Mouse (Mus musculus) stomach, embryonic 14.5 days (tissue): ENCODE measurements around the gene Met. TPM values are rescaled to one million over a fixed set of nuclear protein-coding genes. Genes with fewer than 3 reads are reported as not detected.

Experiments used
- ATAC-seq: fragments of 200-750 bp; cut with Nextera tagmentation; 2 replicates; pipeline ENCODE4 v1.8.0; 2017; ENCODE audit warnings: low read depth, moderate TSS enrichment; ENCODE audit not compliant: insufficient number of reproducible peaks, insufficient read depth, low FRiP score
- H3K27ac ChIP-seq: fragments of 300-500 bp; sonication (generic); 2 replicates; pipeline ENCODE4 v1.5.1; 2014; ENCODE audit warnings: mild to moderate bottlenecking, low read length, moderate library complexity, mixed read lengths
- H3K27me3 ChIP-seq: fragments of 300-500 bp; sonication (generic); 2 replicates; pipeline ENCODE4 v1.6.1; 2014; ENCODE audit warnings: low read length, control low read depth, mixed read lengths; ENCODE audit not compliant: control insufficient read depth, insufficient read depth
- H3K36me3 ChIP-seq: fragments of 300-500 bp; sonication (generic); 2 replicates; pipeline ENCODE4 v1.6.1; 2014; ENCODE audit warnings: mild to moderate bottlenecking, control low read depth, low read length, moderate library complexity, mixed read lengths; ENCODE audit not compliant: control insufficient read depth, insufficient read depth
- H3K4me1 ChIP-seq: fragments of 300-500 bp; sonication (generic); 2 replicates; pipeline ENCODE4 v1.6.1; 2014; ENCODE audit warnings: low read length, control low read depth, mixed read lengths; ENCODE audit not compliant: control insufficient read depth, insufficient read depth
- H3K4me2 ChIP-seq: fragments of 300-500 bp; sonication (generic); replicated peaks from 2 replicates; pipeline ENCODE4 v1.6.1; 2014; ENCODE audit warnings: low read depth, low read length, control low read depth
- H3K4me3 ChIP-seq: fragments of 300-500 bp; sonication (generic); 2 replicates; pipeline ENCODE4 v1.5.1; 2014; ENCODE audit warnings: low read depth, low read length, control low read depth
- H3K9ac ChIP-seq: fragments of 300-500 bp; sonication (generic); replicated peaks from 2 replicates; pipeline ENCODE4 v1.6.1; 2014; ENCODE audit warnings: low read depth, mild to moderate bottlenecking, control low read depth, low read length, moderate library complexity, mixed read lengths
- H3K9me3 ChIP-seq: fragments of 300-500 bp; sonication (generic); 2 replicates; pipeline ENCODE4 v1.6.1; 2016; ENCODE audit warnings: low read depth, low read length, control low read depth; ENCODE audit not compliant: control insufficient read depth
- WGBS: fragments of 180-500 bp; shearing (Covaris S2); extraction: QIAGEN DNeasy Blood & Tissue Kit; methylation state at CpG from one replicate; pipeline ENCODE4 v1.1.7; 2014; 5-methylcytosine and 5-hydroxymethylcytosine counted together
- polyA plus RNA-seq: library from polyadenylated mRNA; unstranded; fragments of >200 nt; fragmentation: Nextera tagmentation; extraction: Ambion mirVana; gene quantifications from 2 replicates; pipeline ENCODE4 v1.2.1, GENCODE M21; 2014

Met gene
- polyA plus RNA-seq, 1 experiment from 2014 or later, result 15.8 TPM

DNA sequence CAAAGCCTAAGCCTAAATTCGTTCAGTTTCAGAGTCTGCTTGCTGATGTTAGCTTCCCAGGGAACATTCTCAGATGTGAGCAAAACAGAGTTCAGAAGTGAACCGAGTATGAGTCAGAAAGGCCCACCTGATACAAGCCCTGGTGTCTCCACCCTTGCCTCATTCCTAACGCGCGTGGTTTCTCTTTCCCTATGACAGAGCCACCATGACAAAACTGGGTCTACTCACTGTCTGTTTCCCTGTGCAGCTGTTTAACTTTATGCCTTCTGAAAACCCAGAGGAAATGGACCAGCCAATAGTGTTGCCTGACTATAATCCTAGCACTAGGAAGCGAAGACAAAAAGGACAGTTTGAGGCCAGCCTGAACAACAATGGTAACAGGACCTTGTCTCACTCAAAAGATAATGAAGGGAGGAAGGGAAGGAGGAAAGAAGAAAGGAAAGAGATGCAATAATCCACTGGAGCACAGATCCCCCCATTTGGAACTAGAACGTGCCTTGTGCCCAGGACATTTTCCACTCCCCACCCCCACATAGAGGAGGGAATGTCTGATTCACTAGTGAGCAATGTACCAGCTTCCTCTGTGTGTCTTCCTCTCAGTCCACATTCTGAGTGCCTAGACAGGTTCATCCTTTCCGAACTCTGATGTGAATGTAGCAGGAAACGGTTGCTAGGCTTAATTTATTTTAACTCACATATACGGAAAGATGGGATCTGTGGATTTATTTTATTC is 15.4 kb downstream of the Met start:
- no peak overlapping the region for H3K4me3 ChIP-seq
- ATAC-seq, result no peak
- H3K27ac ChIP-seq, result no peak overlapping the region
- no peaks in the 10 kb centered on the region for H3K4me1 ChIP-seq
- H3K9me3 ChIP-seq, result no peaks in the 10 kb centered on the region
- H3K9ac ChIP-seq, result no peak overlapping the region
- H3K27me3 ChIP-seq, result no peaks in the 10 kb centered on the region
- H3K4me2 ChIP-seq, result no peak overlapping the region
- no peaks in the 10 kb centered on the region for H3K36me3 ChIP-seq
- 74% methylated on average over 10 of the region's 10 CpGs for WGBS

DNA sequence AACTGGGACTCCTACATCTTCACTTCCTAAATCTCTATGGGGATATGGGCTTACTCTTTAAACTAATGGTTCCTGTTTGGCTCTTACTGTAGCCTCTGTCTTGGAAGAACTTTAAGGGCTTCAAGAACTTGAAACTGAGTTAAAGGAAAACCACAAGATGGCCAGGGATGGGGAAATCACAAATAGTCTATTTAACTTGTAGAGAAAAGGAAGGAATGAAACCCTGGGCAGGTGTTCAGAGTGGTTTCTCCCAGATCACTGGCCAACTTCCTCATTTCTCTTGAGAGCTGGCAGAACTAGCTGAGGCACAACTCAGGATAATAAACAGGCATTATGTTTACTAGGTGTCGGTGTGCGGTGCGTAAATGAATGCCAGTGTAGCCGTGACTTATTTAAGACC is 17.5 kb downstream of the Met start:
- H3K4me1 ChIP-seq, result no peaks in the 10 kb centered on the region
- H3K9me3 ChIP-seq, result no peaks in the 10 kb centered on the region
- H3K36me3 ChIP-seq, result no peaks in the 10 kb centered on the region
- no peak for ATAC-seq
- no peaks in the 10 kb centered on the region for H3K27me3 ChIP-seq
- 81% methylated on average over 4 of the region's 4 CpGs for WGBS
- no peak overlapping the region for H3K4me3 ChIP-seq
- no peak overlapping the region for H3K9ac ChIP-seq
- no peak overlapping the region for H3K27ac ChIP-seq
- no peak overlapping the region for H3K4me2 ChIP-seq

DNA sequence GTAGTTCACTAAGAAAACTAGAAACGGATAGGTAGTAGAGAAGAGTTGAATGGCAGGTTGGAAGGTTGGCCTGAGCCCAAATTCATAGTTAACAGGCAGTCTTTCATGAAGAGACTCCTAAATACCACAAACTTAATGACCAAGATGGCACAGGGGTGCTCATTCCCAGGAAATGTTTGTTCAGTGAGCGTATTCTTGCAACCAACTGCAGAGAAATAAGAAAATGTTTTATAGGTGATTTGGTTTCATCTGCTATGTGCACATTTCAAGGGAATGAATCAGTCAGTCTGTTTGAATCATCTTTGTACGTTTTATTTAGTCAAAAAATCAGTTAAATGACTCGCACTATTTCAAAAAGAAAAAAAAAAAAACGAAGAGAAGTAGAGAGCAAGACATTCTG is 21.6 kb downstream of the Met start:
- 86% methylated on average over 5 of the region's 5 CpGs for WGBS
- Histone ChIP-seq H3K4me2 (no peak overlapping the region), H3K9me3 (no peaks in the 10 kb centered on the region)

DNA sequence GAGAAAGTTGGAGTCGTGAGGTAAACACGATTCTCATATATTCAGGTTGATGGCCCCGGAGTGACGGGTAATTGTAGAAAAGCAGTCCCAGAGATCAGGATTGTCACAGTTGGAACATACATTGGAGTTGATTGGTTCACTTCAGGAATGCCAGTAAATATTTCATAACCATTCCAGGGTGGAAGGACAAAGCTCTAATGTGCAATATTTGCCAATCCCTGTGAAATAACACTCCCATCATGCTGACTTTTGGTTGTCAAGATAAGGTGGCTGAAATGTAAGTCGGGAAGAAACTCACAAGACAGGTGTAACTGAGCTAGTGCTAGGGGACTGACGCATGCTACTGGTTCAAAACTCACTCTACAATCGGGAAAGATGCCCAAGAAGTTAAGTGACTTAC is 22.2 kb downstream of the Met start:
- no peak for ATAC-seq
- 90% methylated on average over 7 of the region's 7 CpGs for WGBS
- H3K4me2 ChIP-seq, result no peak overlapping the region
- H3K27me3 ChIP-seq, result no peaks in the 10 kb centered on the region
- H3K36me3 ChIP-seq, result no peaks in the 10 kb centered on the region
- H3K27ac ChIP-seq, result no peak overlapping the region
- no peak overlapping the region for H3K9ac ChIP-seq
- no peaks in the 10 kb centered on the region for H3K4me1 ChIP-seq
- H3K9me3 ChIP-seq, result no peaks in the 10 kb centered on the region
- H3K4me3 ChIP-seq, result no peak overlapping the region

More for the DNA sequence above, 21.6 kb downstream of the Met start:
- ATAC-seq, result no peak
- Histone ChIP-seq H3K27ac (no peak overlapping the region), H3K36me3 (no peaks in the 10 kb centered on the region), H3K4me1 (no peaks in the 10 kb centered on the region), H3K27me3 (no peaks in the 10 kb centered on the region), H3K4me3 (no peak overlapping the region), H3K9ac (no peak overlapping the region)

DNA sequence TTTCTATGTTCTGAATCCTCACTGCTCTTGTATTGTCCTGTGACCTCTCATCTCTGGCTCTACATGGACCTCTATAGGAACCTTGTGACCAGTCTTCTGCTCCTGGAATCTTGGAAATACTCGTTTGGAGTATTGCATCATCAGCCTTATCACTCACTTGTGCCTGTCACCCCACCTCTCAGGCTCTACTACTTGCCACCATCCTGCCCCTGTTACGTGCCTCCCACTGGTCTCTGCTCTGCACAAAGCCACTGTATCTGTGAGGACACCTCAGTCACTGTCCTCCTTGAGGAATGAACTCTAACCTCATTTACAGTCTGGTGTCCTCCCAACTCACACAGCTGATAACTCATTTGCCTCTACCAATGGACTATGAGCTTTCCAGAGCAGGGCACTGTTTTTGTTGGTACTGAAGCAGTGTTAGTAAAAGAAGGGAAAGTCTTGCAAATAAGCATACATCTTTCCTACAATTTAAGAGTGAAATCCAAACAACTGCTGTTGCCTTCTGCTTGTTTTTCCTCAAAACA is 24.8 kb downstream of the Met start:
- 55% methylated on average over 2 of the region's 2 CpGs for WGBS

DNA sequence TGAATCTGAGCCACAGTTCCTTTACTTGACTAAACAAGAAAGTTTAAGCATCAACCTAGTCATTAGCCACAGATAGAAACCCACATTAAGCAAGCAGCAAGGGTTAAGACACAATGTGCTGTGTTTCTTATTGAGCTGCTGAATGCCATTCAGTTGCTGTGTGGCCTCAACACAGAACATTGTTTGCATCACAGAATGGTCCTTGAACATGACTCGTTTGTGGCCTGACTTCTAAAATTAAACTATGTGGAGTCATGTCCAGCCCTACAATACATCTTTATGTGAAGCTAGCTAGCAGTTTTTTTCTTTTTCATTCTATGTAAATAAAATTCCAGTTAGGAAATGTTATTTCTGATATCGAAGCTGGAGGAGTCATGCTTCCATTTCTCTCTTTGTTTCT is 27.2 kb downstream of the Met start:
- Histone ChIP-seq H3K27me3 (no peaks in the 10 kb centered on the region), H3K27ac (no peak overlapping the region), H3K4me1 (no peaks in the 10 kb centered on the region), H3K9ac (no peak overlapping the region), H3K9me3 (no peaks in the 10 kb centered on the region), H3K4me3 (no peak overlapping the region), H3K4me2 (no peak overlapping the region), H3K36me3 (no peaks in the 10 kb centered on the region)
- 68% methylated on average over 2 of the region's 2 CpGs for WGBS
- no peak for ATAC-seq

More for the DNA sequence above, 24.8 kb downstream of the Met start:
- no peak for ATAC-seq
- no peak overlapping the region for H3K27ac ChIP-seq
- no peaks in the 10 kb centered on the region for H3K27me3 ChIP-seq
- H3K4me3 ChIP-seq, result no peak overlapping the region
- H3K4me1 ChIP-seq, result no peaks in the 10 kb centered on the region
- H3K36me3 ChIP-seq, result no peaks in the 10 kb centered on the region
- H3K9me3 ChIP-seq, result no peaks in the 10 kb centered on the region
- no peak overlapping the region for H3K9ac ChIP-seq
- no peak overlapping the region for H3K4me2 ChIP-seq

DNA sequence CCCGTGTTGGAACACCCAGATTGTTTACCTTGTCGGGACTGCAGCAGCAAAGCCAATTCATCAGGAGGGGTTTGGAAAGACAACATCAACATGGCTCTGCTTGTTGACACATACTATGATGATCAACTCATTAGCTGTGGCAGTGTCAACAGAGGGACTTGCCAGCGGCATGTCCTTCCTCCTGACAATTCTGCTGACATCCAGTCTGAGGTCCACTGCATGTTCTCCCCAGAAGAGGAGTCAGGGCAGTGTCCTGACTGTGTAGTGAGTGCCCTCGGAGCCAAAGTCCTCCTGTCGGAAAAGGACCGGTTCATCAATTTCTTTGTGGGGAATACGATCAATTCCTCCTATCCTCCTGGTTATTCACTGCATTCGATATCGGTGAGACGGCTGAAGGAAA is 27.9 kb downstream of the Met start:
- ATAC-seq, result no peak
- 74% methylated on average over 10 of the region's 10 CpGs for WGBS
- Histone ChIP-seq H3K4me3 (no peak overlapping the region), H3K4me1 (no peaks in the 10 kb centered on the region), H3K36me3 (no peaks in the 10 kb centered on the region), H3K27ac (no peak overlapping the region), H3K4me2 (no peak overlapping the region), H3K9me3 (no peaks in the 10 kb centered on the region), H3K27me3 (no peaks in the 10 kb centered on the region), H3K9ac (no peak overlapping the region)

DNA sequence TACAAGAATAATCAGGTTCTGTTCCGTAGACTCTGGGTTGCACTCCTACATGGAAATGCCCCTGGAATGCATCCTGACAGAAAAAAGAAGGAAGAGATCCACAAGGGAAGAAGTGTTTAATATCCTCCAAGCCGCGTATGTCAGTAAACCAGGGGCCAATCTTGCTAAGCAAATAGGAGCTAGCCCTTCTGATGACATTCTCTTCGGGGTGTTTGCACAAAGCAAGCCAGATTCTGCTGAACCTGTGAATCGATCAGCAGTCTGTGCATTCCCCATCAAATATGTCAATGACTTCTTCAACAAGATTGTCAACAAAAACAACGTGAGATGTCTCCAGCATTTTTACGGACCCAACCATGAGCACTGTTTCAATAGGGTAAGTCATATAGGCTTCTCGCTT is 28.5 kb downstream of the Met start:
- H3K4me2 ChIP-seq, result no peak overlapping the region
- no peak overlapping the region for H3K27ac ChIP-seq
- no peaks in the 10 kb centered on the region for H3K4me1 ChIP-seq
- no peak overlapping the region for H3K9ac ChIP-seq
- no peaks in the 10 kb centered on the region for H3K27me3 ChIP-seq
- no peak overlapping the region for H3K4me3 ChIP-seq
- no peaks in the 10 kb centered on the region for H3K9me3 ChIP-seq
- ATAC-seq, result no peak
- WGBS, result 75% methylated on average over 8 of the region's 8 CpGs
- H3K36me3 ChIP-seq, result no peaks in the 10 kb centered on the region

DNA sequence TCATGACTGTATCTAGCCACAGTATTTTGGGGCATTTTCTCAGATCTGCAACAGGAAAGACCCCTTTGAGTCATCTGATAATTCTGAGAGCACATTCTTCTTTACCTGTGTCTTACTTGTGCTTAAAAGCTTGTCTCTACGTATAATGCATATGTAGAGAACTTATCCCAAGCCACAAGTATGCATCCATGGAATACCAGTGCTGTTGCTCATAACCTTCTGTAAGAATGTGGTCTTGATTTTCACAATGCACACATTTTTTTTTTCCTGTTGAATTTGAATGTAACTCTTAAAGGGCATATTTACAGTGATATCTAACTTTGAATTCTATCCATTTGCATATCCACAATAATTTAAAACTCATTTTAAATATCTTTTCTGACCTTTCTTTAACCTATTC is 31.8 kb downstream of the Met start:
- WGBS, result 91% methylated on average over 1 of the region's 1 CpGs
- Histone ChIP-seq H3K4me1 (no peaks in the 10 kb centered on the region), H3K4me2 (no peak overlapping the region), H3K36me3 (no peaks in the 10 kb centered on the region), H3K27ac (no peak overlapping the region), H3K9me3 (no peaks in the 10 kb centered on the region), H3K27me3 (no peaks in the 10 kb centered on the region), H3K9ac (no peak overlapping the region), H3K4me3 (no peak overlapping the region)
- no peak for ATAC-seq
